Mouse (Mus musculus): Measurements from ENCODE around the gene Slbp.

Gene Slbp

GRCm38 (mm10) chr5:33630615-33631014 is 21.8 kb downstream of the Slbp start:
- DNase-seq (ENCODE audit: low read depth, low spot score): peak; percentile 18

- peak; percentile 70 for DNase-seq (ENCODE audit: low read depth, low spot score)
These were observed 22.3 kb downstream of the Slbp start for GRCm38 (mm10) chr5:33630061-33630460.

- peak; percentile 100 for DNase-seq (ENCODE audit: low read depth, low spot score)
These were observed 22.9 kb downstream of the Slbp start, which contains the start of the genes Fam53a and Gm9903 for GRCm38 (mm10) chr5:33629301-33629987. Gene Fam53a (minus strand): TSS chr5:33629635. Gene Gm9903 (plus strand): TSS chr5:33629925.

DNA sequence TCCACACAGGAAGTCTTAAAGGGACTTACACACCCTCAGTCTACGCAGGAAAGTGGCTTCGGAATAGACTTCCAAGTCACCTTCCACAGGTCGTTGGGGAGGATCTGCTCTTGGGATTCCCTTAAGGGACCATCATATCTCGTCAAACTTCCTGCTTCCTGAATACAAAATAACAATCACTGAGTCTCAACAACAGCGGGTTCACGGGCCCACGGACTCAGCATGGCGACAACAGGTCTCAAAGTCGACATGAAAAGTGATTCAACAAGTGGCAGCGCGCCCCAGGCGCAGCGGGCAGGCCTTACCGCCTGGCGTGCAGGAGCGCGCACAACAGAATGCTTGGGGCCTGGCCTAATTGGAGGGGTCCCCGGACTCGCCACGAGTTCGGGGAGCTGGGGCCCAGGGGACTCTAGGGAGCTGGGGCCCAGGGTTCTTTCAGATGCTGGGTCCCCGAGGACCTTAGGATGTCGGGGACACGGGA is 23.5 kb downstream of the Slbp start:
- peak; percentile 76 for DNase-seq (ENCODE audit: low read depth, low spot score)

- DNase-seq (ENCODE audit: low read depth, low spot score): peak; percentile 25
These were observed 24.4 kb downstream of the Slbp start for GRCm38 (mm10) chr5:33627968-33628367.

DNA sequence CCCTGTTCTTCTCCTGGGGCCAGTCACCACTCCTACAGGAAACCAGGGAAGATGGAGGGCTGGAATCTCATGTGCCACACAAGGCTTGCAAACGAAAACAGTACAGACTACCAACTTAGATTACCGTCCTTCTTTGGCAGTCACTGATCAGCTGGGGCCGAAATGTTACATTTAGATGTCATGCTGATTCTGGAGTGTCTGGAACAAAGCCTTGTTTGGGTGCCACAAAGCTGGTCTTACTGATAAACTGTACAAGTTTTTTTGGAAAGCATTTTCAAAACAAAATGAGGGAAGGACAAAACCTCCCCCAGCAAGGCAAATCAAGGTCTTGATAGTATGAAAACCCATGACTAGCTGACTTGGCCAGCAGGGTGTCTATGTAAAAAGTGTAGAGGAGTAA is 28.6 kb downstream of the Slbp start:
- no peak for DNase-seq (ENCODE audit: low read depth, low spot score)

DNA sequence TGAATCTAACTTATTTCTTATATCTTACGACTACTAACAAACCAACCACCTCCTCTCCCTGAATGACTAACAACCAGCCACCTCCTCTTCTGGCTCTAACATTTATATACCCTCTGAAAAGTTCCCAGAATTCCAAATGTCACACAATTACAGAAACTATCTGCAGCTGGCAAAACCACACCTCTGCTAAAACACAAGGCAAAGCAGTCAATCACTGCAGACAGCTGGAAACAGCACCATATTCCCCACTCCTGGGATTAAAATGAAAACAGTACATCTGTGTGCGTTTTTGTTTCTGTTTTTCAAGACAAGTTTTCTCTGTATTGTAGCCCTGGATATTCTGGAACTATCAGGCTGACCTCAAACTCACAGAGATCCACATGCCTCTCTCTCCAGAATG is 29.7 kb downstream of the Slbp start:
- DNase-seq (ENCODE audit: low read depth, low spot score): no peak

- DNase-seq (ENCODE audit: low read depth, low spot score): no peak
These were observed 38.0 kb downstream of the Slbp start for GRCm38 (mm10) chr5:33614391-33614790.

GRCm38 (mm10) chr5:33611795-33612194 is 40.6 kb downstream of the Slbp start:
- no peak for DNase-seq (ENCODE audit: low read depth, low spot score)

- DNase-seq (ENCODE audit: low read depth, low spot score): no peak
These were observed 43.1 kb downstream of the Slbp start for GRCm38 (mm10) chr5:33609226-33609625.

GRCm38 (mm10) chr5:33607434-33607833 is 44.9 kb downstream of the Slbp start:
- no peak for DNase-seq (ENCODE audit: low read depth, low spot score)

- no peak for DNase-seq (ENCODE audit: low read depth, low spot score)
These were observed 45.7 kb downstream of the Slbp start for GRCm38 (mm10) chr5:33606631-33607030.

- DNase-seq (ENCODE audit: low read depth, low spot score): no peak
These were observed 47.1 kb downstream of the Slbp start for GRCm38 (mm10) chr5:33605314-33605713.

GRCm38 (mm10) chr5:33593620-33594019 is 58.8 kb downstream of the Slbp start:
- DNase-seq (ENCODE audit: low read depth, low spot score): peak; percentile 43

- DNase-seq (ENCODE audit: low read depth, low spot score): peak; percentile 86
These were observed 63.0 kb downstream of the Slbp start for GRCm38 (mm10) chr5:33589221-33589888.

DNA sequence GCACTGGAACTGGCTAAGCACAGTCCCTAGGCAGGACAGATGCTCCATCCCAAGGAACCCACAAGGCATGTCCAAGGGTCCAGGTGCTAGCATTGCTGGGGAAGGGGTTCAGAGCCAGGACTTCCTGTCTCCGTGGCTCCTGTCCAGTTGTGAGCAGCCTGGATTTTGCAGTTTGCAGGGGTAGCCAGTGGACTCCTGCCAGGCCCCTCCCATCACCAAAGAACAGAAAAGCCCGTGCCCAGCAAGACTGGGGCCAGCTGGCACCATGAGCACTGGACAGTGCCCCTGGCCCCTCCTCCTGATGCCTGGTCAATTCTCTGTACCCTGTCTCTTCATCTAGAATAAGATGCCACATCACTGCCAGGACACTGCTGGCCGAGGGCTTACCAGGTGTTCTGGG is 64.3 kb downstream of the Slbp start:
- no peak for DNase-seq (ENCODE audit: low read depth, low spot score)

GRCm38 (mm10) chr5:33587498-33588058 is 64.8 kb downstream of the Slbp start:
- no peak for DNase-seq (ENCODE audit: low read depth, low spot score)
